Mouse (Mus musculus): ENCODE data around the gene Ngfr. TPM values are rescaled to one million over a fixed set of nuclear protein-coding genes. Genes with fewer than 3 reads are reported as not detected.

Gene Ngfr
- total RNA-seq, 2 experiments from 2014 or later, result 1.1 to 2.0 TPM

DNA sequence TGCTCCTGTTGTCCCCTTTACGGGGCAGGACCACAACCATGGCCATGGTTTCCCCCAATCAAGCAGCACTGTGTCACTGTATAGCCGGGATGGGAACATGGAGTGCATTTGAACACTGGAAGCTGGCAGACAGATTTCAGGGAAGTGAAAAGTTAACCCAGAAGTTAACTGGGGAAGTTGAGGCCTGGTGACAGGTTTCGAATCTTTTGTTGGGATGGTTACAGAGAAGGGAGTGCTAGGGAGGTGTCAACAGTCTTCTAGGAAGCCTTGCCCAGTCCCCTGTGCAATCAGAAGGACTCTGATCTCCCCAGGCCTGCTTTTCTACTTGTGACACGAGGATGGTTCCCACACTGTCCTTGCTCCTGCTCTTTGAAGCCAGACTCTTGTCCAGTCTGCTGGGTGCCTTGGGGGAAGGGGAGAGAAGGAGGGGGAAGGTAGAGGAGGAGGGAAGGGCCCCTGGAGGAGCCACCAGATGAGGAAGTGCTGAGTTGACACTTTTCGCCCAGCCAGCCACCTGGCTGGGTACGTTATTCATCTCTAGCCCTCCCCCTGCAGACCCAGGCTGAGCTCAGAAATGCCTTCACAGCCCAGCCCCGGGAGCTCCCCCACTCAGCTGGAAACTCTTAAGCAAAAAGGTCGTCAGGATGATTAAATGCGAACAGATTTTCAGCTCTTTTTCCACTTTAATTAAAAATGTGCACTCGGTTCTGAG, 8.1 kb upstream of the Ngfr start:
- no peak for DNase-seq
- intact Hi-C loops (cut with DNase I), result no loop called here

DNA sequence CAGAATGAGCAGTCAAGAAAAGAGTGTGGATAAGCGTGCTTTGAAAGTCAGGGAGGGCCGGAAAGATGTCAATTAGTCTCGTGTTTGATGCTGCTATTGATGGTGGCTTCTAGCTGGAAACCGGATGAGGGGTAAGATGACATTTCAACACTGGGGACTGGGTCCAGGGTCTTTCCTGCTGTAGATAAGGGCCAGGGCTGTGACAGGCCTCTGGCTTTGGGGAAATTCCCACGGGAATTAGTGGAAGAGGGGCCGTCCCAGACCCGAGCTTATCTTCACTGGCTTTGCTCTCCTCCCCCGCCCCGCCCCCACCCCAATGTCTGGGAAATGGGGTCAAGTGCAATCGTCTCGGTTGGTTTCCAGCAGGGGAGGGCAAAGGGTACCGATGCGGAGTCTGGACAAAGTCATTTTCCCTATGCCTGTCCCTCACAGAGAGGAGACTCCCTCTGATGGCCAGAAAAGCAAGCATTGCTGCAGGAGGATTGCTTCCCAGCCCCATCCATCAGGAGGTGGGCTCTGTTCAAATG, 7.2 kb upstream of the Ngfr start:
- intact Hi-C loops (cut with DNase I), result no loop called here

DNA sequence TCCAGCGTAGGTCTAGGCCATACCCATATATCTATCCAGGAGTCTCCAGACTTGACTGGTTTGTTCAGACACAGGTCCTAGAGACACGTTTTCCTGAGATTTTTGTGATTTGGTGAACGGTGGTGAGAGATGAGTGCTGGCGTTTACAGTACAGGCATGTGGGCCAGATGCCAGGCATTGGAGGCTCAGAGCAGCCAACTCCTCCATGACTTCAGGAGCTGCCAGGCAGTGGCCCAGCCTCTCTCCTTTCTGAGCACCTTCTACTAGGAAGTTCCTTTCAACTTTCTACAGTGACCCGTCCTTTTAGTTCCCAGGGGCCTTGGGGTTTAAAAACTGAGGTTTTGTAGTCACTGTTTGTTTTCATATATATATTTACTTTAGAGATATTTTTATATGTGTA, 6.0 kb upstream of the Ngfr start:
- intact Hi-C loops (cut with DNase I), result no loop called here
- DNase-seq, result no peak

More for the DNA sequence above, 7.2 kb upstream of the Ngfr start:
- no peak for DNase-seq

DNA sequence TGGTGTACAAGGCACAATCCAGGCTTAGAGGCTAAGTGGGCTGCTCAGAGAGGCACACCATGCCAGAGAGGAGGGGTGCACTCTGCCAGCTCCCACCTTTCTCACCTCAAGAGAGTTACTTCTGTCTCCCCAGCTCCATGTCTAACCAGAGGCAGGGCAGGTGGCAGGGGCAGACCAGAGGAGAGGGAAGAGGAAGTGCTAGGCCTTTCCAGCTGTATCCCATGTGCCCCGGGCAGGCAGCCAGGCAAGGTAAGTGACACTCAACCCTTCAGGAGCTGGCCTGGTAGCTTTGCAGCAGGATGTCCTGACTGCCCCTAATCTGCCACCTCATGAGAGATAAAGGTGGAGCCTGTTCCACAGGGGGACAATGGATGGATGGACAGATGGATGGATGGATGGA, 5.2 kb upstream of the Ngfr start:
- no peak for DNase-seq

DNA sequence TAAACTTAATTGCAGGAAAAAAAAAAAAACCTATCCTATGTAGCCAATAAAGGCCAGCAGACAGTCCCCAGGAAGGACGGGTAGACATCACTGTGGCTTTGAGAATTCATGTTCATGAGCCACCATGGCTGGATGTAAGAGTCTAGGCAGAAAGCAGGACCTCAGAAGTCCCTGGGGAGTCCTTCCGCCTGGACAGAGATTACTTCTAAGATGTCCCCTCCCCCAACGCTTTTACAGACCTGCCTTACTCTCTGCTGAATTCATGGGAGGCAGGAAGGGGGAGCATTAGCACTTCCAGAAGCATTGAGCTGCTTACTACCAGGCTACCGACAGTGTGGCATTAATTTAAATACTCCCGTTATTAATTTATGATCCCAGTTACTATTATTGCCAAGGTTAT, 1.7 kb upstream of the Ngfr start:
- intact Hi-C loops (cut with DNase I), result no loop called here

More for the DNA sequence above, 5.2 kb upstream of the Ngfr start:
- intact Hi-C loops (cut with DNase I), result no loop called here

DNA sequence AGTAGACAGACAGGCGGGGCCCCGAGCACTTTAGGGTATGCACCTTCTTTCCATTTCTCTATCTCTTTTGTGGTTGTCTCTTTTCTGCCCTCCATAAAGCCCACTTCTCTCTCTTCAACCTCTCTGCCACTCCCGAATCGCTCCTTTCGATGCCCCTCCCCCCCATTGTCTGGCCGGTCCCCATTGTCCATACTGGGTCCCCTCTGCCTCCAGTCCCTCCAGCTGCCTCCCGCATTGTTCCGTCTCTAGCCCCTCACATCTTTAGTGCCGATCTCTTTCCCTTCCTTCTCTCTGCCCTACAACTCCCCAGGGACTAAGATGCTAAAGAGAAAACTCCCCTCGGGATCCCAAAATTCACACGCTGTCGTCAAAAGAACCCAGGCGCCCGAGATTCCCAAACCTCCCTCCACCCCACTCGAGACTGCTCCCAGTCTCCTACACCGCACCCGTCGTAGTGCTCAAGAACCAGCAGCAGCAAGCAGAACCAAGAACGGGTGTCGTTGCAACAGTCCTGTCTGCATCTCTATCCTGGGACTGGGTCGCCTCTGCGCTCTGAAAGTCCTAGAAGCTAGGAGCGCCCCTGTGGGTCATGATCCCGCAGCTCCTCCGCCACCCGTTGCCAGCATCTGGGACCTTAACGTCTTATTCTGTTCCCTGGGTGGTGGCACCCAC, 648 bp downstream of the Ngfr start:
- DNase-seq, result no peak
- intact Hi-C loops (cut with DNase I), result loop anchor here (1.0 to 2.0 kb wide), 2 partner anchors 54 to 62 kb away; no protein-coding TSS in a partner anchor

More for the DNA sequence above, 1.7 kb upstream of the Ngfr start:
- no peak for DNase-seq

DNA sequence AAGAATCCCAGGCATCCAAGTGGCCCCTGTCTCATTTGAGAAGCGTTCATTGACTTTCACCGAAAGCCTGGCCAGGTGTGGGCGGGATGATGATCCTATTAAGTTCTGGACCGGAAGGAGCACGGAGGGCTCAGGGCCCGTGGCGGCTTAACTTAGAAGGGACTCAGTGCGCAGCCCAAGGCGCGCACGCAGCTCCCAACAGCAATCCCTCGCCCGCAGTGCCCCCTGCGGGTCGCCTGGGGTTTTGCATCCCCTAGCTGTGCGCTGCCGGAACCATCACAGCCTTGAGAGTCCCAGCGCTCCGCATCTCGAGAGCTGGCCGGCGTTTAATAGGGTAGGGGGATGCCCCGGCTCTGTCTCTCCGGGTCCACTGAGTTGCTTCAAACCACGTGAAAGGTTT, 1.4 kb downstream of the Ngfr start:
- intact Hi-C loops (cut with DNase I), result loop anchor here (1.0 to 2.0 kb wide), 2 partner anchors 53 to 63 kb away; no protein-coding TSS in a partner anchor
- DNase-seq, result peak; percentile 89 to 94

DNA sequence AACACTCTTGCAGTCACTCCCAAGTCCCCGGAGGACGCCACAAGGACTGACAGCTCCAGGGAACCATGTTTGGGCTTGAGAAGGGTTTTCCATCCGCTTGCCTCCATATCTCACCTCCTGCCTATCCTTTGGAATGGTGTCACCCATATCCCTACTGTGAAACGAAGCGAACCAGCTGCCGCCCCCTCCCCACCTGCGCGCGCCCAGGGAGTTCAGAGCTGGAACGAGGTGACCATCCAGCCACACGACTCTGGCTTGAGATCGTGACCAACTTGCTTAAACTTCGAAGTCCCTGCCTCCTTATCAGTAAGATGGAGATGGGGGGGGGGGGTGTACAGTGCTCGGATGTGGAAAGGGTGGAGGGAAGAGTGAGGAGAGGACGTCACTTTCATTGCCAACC, 1.9 kb downstream of the Ngfr start:
- DNase-seq, result no peak
- intact Hi-C loops (cut with DNase I), result loop anchor here (1.0 to 2.0 kb wide), 2 partner anchors 52 to 63 kb away; no protein-coding TSS in a partner anchor

DNA sequence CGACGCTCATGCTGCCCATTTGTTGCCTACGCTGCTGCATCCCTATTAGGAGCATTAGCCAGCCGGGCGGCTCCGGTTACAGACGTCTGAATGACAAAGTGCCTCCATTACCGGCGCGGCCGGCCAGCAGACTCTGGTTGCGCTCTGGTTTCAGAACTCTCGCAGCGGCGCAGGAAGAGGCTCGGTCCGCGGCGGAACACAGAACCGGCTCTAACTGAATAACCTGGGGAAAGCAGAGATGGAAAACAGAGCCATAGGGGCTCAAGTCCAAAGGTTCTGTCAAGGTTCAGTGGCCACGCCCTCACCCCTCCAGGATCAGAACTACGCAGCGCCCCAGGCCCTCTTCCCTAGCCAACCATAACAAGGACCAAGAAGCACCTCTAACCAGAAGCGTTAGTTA, 2.3 kb downstream of the Ngfr start:
- intact Hi-C loops (cut with DNase I), result no loop called here
- DNase-seq, result no peak

DNA sequence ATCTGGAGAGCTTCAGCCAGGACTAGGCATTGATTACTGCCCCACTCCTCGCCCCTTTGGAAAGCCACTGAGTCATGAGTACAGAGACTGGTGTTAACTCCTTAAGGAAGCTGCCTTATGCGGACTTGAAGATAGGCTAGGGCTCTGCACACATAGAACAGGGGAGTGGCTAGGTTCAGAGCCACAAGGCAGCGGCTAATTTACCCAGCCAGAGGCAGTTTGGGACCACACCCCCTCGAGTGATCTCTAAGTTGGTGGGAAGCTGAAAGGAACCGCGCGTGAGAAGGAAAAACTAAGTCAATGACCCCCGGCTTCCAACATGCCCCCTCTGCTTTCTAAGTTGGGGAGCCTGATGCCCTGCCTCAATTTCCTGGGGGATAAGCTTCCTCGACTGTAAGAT, 2.9 kb downstream of the Ngfr start:
- DNase-seq, result no peak
- intact Hi-C loops (cut with DNase I), result no loop called here

DNA sequence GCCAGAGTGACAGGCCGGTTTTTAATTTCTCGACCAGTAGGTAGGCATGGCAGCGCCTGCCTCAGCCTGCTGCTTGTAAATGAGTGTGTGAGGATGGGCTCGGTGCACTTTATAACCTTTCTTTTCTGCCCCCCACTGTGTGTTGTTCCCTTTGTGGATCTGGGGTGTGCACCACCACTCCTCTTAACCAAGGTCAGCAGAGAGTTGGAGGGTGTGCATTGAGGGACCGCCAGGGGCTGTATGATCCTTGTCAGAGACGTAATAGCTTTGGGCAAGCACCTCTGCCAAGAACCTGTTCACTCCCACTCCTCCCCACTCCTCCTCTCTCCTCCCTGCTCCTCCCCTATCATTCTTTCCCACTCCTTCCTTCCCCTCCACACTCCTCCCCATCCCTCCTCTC, 4.1 kb downstream of the Ngfr start:
- intact Hi-C loops (cut with DNase I), result no loop called here
- DNase-seq, result no peak

DNA sequence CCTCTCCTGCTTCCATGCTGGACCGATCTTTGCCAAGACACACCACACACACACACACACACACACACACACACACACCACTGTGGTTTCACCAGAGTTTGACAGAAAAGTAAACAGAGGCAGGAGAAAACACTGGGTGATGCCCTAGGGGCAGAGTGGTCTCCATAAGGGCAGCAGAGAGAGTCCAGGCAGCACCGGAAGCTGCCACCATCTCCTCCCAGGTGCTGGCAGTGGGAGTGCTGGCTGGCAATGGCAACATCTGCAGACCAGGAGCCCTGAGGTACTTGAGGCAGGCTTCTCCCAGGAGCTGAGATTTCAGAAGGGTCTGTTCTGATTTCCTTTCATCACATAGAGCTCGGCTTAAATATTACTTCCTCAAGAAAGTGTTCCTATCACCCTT, 5.3 kb downstream of the Ngfr start:
- DNase-seq, result no peak
- intact Hi-C loops (cut with DNase I), result no loop called here

DNA sequence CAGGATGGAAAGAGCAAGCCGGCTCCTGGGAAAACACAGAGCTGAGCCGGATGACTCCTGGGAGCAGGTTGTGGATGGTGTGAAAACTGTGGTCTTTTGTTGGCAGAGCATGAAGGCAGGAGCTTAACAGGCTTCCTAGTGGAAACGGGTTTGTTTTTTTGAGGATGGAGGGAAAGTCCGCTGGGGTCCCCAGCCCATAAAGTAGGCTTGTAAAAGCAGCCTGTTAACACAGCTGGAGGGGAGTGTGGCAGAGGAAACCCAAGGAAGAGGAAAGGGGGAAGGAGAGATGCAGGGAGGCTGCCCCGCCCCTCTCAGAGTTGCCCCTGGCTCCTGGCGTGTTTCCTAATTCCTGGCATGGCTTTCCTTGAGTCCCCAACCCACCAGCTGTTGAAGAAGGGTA, 8.1 kb downstream of the Ngfr start:
- intact Hi-C loops (cut with DNase I), result no loop called here
- DNase-seq, result no peak

DNA sequence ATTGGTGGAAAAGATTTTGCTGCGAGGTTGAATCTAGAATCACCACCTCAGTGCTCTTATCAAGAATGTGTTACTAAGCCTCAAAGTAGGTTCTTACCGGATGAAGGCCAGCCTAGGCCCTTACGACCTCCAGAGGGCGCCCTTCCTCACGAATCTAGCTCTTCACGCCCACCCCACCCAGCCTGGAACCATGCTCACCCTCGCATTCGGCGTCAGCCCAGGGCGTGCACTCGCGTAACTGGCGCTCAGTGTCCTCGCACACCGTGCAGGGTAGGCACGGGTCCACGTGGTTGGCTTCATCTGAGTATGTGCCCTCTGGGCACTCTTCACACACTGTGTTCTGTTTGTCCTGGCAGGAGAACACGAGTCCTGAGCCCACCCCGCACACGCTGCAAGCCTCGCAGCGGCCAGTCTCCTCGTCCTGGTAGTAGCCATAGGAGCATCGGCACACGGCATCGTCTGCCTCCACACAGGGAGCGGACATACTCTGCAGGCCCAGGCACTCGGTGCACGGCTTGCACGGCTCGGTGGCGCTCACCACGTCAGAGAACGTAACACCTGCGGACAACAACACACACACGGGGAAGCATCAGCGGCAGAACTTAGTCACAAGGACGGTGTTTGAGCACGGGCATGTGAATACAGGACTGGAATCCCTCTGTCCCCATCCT, 9.6 kb downstream of the Ngfr start:
- intact Hi-C loops (cut with DNase I), result no loop called here
- DNase-seq, result peak in 1 of 2 experiments; percentile 41

DNA sequence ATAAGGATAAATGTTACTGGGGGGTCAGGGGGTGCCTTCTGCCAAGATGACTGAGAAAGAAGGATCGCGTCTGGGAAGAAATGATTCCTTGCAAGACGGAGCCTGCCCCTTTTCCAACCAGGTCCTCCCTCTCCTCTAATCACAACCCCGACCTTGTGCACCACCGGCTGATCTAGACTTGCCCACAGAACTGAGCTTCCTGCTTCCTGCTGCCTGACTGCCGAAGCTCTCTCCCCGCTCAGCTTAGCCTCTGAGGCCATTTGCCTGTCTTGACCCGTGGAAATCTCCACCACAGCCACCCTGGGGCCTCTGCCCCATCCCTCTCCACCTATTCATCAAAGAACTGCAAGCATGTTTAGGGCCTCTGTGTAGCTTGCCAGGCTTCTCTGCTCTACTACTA, 11.2 kb downstream of the Ngfr start:
- no peak for DNase-seq
- intact Hi-C loops (cut with DNase I), result no loop called here

DNA sequence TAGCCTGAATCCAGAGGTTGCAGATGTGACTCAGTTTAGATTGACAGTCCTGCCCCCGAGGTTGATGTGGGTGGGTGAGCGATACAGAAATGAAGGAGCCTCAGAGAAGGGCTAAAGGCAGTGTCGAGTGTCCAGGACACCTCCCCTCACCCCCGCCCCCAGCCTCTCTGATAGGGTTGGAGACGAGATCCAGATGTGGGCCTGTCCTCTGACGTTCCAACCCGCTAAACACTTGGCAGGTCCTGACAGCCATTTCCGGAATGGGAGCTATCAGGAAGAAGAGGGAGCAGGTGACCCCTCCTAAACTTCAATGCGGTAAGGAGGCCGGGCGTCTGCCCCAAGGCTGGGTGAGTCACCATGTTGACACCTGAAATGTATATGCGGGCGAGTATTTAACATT, 11.7 kb downstream of the Ngfr start:
- intact Hi-C loops (cut with DNase I), result no loop called here
- no peak for DNase-seq

DNA sequence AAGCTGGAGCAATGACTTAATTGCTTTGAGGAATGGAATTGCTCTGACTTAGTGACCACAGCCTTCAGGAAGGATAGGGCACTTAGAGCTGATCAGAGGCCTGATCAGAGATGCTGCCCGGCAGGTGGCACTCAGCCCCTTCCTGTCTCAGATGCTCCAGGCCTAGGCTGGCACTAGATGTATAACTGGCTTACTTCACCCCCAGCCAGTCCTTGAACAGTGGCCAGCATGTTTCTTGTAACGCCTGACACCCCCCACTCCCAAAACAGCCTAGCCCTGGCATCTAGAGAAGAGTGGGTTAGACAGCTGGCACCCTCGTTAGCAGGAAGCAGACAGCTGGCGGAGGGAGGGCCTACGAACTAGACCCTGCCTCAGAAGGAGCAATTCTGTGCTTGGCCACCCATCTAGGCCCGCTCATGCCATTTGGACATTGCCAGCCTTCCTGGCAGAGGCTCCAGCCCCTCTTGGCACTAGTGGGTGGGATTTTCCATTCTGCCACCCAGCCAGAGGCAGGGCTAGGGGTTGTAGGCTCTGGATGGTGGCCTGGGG, 12.7 kb downstream of the Ngfr start:
- intact Hi-C loops (cut with DNase I), result no loop called here
- DNase-seq, result no peak

DNA sequence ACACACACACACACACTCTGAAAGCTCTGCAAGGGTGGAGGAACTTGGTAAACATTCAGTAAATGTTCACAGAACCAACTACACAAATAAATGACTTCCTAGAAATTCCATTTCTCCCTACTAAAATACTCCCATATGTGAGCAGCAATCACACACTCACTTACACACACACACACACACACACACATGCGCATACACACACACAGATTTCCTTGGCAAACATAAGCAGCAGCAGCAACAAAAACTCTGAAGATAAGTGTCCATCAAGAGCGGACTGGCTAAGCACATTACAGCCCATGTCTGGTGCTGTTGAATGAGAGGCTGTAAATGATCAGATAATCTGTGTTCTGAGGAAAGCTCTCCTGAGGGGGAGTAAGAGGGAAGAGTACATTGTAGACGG, 15.3 kb downstream of the Ngfr start:
- intact Hi-C loops (cut with DNase I), result no loop called here

DNA sequence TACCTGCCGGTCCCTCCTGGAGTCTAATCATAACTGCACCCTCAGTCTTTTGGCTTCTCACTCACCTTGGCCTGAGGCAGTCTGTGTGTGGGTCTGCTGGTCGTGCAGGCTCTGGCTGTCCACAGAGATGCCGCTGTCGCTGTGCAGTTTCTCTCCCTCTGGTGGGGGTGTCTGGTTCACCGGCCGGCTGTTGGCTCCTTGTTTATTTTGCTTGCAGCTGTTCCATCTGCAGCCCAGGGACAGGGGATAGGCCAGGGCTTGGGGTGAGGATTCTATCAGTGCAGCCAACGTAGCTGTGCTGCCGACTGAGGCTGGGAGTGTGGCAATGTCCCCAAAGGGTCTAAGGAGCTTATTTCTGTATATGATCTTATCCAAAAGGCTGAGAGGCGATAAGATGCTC, 15.8 kb downstream of the Ngfr start:
- intact Hi-C loops (cut with DNase I), result no loop called here
- peak; percentile 36 for DNase-seq

More for the DNA sequence above, 15.3 kb downstream of the Ngfr start:
- DNase-seq, result no peak

DNA sequence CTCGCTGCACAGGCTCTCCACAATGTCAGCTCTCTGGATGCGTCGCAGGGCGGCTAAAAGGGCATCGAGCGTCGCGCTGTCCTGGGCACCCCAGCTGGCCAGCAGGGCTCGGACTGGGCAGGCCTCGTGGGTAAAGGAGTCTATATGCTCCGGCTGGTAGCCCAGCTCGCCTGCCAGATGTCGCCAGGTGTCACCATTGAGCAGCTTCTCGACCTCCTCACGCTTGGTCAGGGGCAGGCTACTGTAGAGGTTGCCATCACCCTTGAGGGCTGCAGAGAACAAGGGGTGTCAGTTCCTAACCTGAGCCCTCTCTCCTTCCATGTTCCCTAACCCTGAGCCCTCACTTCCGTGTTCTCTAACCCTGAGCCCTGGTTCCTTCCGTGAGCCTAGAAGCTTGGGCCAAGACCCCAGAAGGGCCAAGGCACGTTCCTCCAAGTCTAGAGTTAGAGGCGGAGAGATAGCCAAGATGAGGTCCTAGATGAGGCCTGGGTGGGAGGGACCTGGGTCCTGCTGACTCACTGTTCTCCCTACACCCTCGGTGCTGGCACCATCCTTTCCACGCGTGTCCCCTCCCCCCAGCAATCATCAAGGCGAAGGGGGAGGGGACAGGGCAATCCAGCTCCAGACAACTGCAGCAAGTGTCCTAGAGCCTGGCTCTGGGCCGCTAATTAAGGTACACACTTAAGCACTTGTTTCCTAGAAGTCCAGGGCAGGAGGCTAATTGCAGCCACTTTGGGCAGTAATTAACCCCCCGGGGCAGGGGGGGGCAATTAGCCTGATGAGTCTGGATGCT, 16.5 kb downstream of the Ngfr start:
- no peak for DNase-seq
- intact Hi-C loops (cut with DNase I), result no loop called here
